Mouse (Mus musculus) gastrocnemius, postnatal 4 days (tissue): ENCODE data around the gene Adap1. TPM values are rescaled to one million over a fixed set of nuclear protein-coding genes. Genes with fewer than 3 reads are reported as not detected.
"Not testable (repeated sequence)": the region's sequence is repeated elsewhere in the genome, so short reads cannot be mapped to it uniquely, and the experiment has no call there.

ENCODE experiments used
- DNase-seq, 2 experiments: peaks; one replicate each; pipeline ENCODE4 v3.0.0; 2021 to 2022; ENCODE audit warnings: low spot score in 2 of 2, mixed read lengths in 2 of 2
- total RNA-seq, 2 experiments: library from RNA; stranded (reverse); gene quantifications; 2 replicates each; pipeline ENCODE4 v1.2.3; 2021

Gene Adap1
- total RNA-seq, 2 experiments from 2014 or later: 5.4 to 6.9 TPM

GRCm38 (mm10) chr5:139352317-139352716 is 26.9 kb upstream of the Adap1 start, which contains the start of gene Cyp2w1:
Cyp2w1 (plus strand) TSS chr5:139352617.
- no peak for DNase-seq

GRCm38 (mm10) chr5:139351628-139352027 is 26.2 kb upstream of the Adap1 start:
- no peak for DNase-seq

- no peak for DNase-seq
Measured at GRCm38 (mm10) chr5:139351134-139351533, 25.7 kb upstream of the Adap1 start, which contains the start of gene Cox19. Cox19 (minus strand) TSS chr5:139351418.

GRCm38 (mm10) chr5:139349713-139350112 is 24.3 kb upstream of the Adap1 start:
- no peak for DNase-seq

GRCm38 (mm10) chr5:139347225-139347624 is 21.8 kb upstream of the Adap1 start:
- DNase-seq: no peak

GRCm38 (mm10) chr5:139345364-139345714 is 19.9 kb upstream of the Adap1 start:
- no peak for DNase-seq

- peak; percentile 91 to 95 for DNase-seq
Measured at GRCm38 (mm10) chr5:139344687-139345363, 19.4 kb upstream of the Adap1 start.

GRCm38 (mm10) chr5:139344021-139344686 is 18.7 kb upstream of the Adap1 start:
- peak; percentile 70 to 81 for DNase-seq

GRCm38 (mm10) chr5:139338891-139339290 is 13.5 kb upstream of the Adap1 start:
- DNase-seq: no peak

GRCm38 (mm10) chr5:139338403-139338802 is 13.0 kb upstream of the Adap1 start:
- no peak for DNase-seq

- no peak for DNase-seq
Measured at GRCm38 (mm10) chr5:139337826-139338370, 12.5 kb upstream of the Adap1 start.

- no peak for DNase-seq
Measured at GRCm38 (mm10) chr5:139335634-139336033, 10.2 kb upstream of the Adap1 start.

- not testable (repeated sequence) for DNase-seq
Measured at GRCm38 (mm10) chr5:139334394-139334793, 9.0 kb upstream of the Adap1 start.

- DNase-seq: no peak
Measured at GRCm38 (mm10) chr5:139333301-139334013, 8.0 kb upstream of the Adap1 start.

- no peak for DNase-seq
Measured at GRCm38 (mm10) chr5:139332590-139333272, 7.3 kb upstream of the Adap1 start.

- DNase-seq: peak; percentile 63 to 79
Measured at GRCm38 (mm10) chr5:139331742-139332141, 6.3 kb upstream of the Adap1 start.

- no peak for DNase-seq
Measured at GRCm38 (mm10) chr5:139330766-139331165, 5.3 kb upstream of the Adap1 start.

GRCm38 (mm10) chr5:139327634-139328020 is 2.2 kb upstream of the Adap1 start:
- no peak for DNase-seq

- DNase-seq: no peak
Measured at GRCm38 (mm10) chr5:139326986-139327633, 1.7 kb upstream of the Adap1 start.

GRCm38 (mm10) chr5:139326111-139326696 is 782 bp upstream of the Adap1 start:
- DNase-seq: no peak
